Mouse (Mus musculus): Measurements from ENCODE around the gene Ssh3. TPM values are rescaled to one million over a fixed set of nuclear protein-coding genes. Genes with fewer than 3 reads are reported as not detected.

Gene Ssh3
- polyA plus RNA-seq, 1 experiment from 2014 or later = 21.2 TPM

- H3K27ac ChIP-seq (ENCODE audit: low read depth, low read length) = no peak overlapping the region
- H3K9me3 ChIP-seq (ENCODE audit: control insufficient read depth, low read length) = no peaks in the 10 kb centered on the region
- H3K4me3 ChIP-seq (ENCODE audit: low read length) = no peak overlapping the region
- H3K4me1 ChIP-seq (ENCODE audit: control insufficient read depth, insufficient read depth, low read depth, low read length) = peaks cover 32% of the 10 kb centered on the region
- H3K27me3 ChIP-seq (replicated peaks; ENCODE audit: control insufficient read depth, insufficient read depth, low read length) = peaks cover 21% of the 10 kb centered on the region
- no peak overlapping the region for H3K9ac ChIP-seq (ENCODE audit: low read depth, low read length)
- ATAC-seq = no peak
- WGBS = 22% methylated on average over 5 of the region's 5 CpGs
- H3K4me2 ChIP-seq (ENCODE audit: low read length) = no peak overlapping the region
- H3K36me3 ChIP-seq (ENCODE audit: control insufficient read depth, insufficient read depth, low read length) = no peaks in the 10 kb centered on the region
Measured at GRCm38 (mm10) chr19:4217140-4217539, 51.8 kb downstream of the Ssh3 start.

GRCm38 (mm10) chr19:4216041-4216685 lies 52.8 kb downstream of the Ssh3 start:
- Histone ChIP-seq H3K27ac (ENCODE audit: low read depth, low read length) (no peak overlapping the region), H3K27me3 (replicated peaks; ENCODE audit: control insufficient read depth, insufficient read depth, low read length) (peaks cover 28% of the 10 kb centered on the region), H3K9ac (ENCODE audit: low read depth, low read length) (no peak overlapping the region), H3K4me2 (ENCODE audit: low read length) (peak overlapping the region; percentile 18; the same call in 1 of the 2 replicates), H3K4me3 (ENCODE audit: low read length) (no peak overlapping the region), H3K9me3 (ENCODE audit: control insufficient read depth, low read length) (no peaks in the 10 kb centered on the region), H3K4me1 (ENCODE audit: control insufficient read depth, insufficient read depth, low read depth, low read length) (peaks cover 32% of the 10 kb centered on the region), H3K36me3 (ENCODE audit: control insufficient read depth, insufficient read depth, low read length) (no peaks in the 10 kb centered on the region)
- 18% methylated on average over 14 of the region's 14 CpGs for WGBS
- no peak for ATAC-seq

GRCm38 (mm10) chr19:4215451-4215840 lies 53.5 kb downstream of the Ssh3 start:
- H3K4me2 ChIP-seq (ENCODE audit: low read length) = peak overlapping the region; percentile 92
- peak overlapping the region; percentile 73 for H3K9ac ChIP-seq (ENCODE audit: low read depth, low read length)
- ATAC-seq = no peak
- no peaks in the 10 kb centered on the region for H3K36me3 ChIP-seq (ENCODE audit: control insufficient read depth, insufficient read depth, low read length)
- peaks cover 28% of the 10 kb centered on the region for H3K27me3 ChIP-seq (replicated peaks; ENCODE audit: control insufficient read depth, insufficient read depth, low read length)
- peaks cover 25% of the 10 kb centered on the region for H3K4me1 ChIP-seq (ENCODE audit: control insufficient read depth, insufficient read depth, low read depth, low read length)
- WGBS = 1% methylated on average over 16 of the region's 21 CpGs
- H3K9me3 ChIP-seq (ENCODE audit: control insufficient read depth, low read length) = no peaks in the 10 kb centered on the region
- peak overlapping the region; percentile 54 for H3K4me3 ChIP-seq (ENCODE audit: low read length)
- no peak overlapping the region for H3K27ac ChIP-seq (ENCODE audit: low read depth, low read length)

- Histone ChIP-seq H3K9ac (ENCODE audit: low read depth, low read length) (peak overlapping the region; percentile 73), H3K4me2 (ENCODE audit: low read length) (peak overlapping the region; percentile 92), H3K36me3 (ENCODE audit: control insufficient read depth, insufficient read depth, low read length) (no peaks in the 10 kb centered on the region), H3K4me3 (ENCODE audit: low read length) (peak overlapping the region; percentile 54), H3K4me1 (ENCODE audit: control insufficient read depth, insufficient read depth, low read depth, low read length) (peaks cover 20% of the 10 kb centered on the region), H3K27me3 (replicated peaks; ENCODE audit: control insufficient read depth, insufficient read depth, low read length) (peaks cover 28% of the 10 kb centered on the region), H3K9me3 (ENCODE audit: control insufficient read depth, low read length) (no peaks in the 10 kb centered on the region), H3K27ac (ENCODE audit: low read depth, low read length) (peak overlapping the region; percentile 15; the same call in 1 of the 2 replicates)
- under 1% methylated on average over 14 of the region's 81 CpGs for WGBS
- ATAC-seq = 0 out of 2 replicates have a peak, but pooled peaks have one; percentile 35
Measured at GRCm38 (mm10) chr19:4214771-4215450, 54.1 kb downstream of the Ssh3 start.

GRCm38 (mm10) chr19:4214071-4214770 lies 54.8 kb downstream of the Ssh3 start, which contains the start of the genes Clcf1 and AC109138.7:
TSS of gene Clcf1 (plus strand) at chr19:4214238.
TSS of gene AC109138.7 (plus strand) at chr19:4214357.
- H3K27me3 ChIP-seq (replicated peaks; ENCODE audit: control insufficient read depth, insufficient read depth, low read length) = peaks cover 28% of the 10 kb centered on the region

GRCm38 (mm10) chr19:4213524-4213974 lies 55.4 kb downstream of the Ssh3 start:
- 9% methylated on average over 9 of the region's 9 CpGs for WGBS
- Histone ChIP-seq H3K4me2 (ENCODE audit: low read length) (peak overlapping the region; percentile 92), H3K27ac (ENCODE audit: low read depth, low read length) (no peak overlapping the region), H3K27me3 (replicated peaks; ENCODE audit: control insufficient read depth, insufficient read depth, low read length) (peaks cover 28% of the 10 kb centered on the region), H3K9ac (ENCODE audit: low read depth, low read length) (no peak overlapping the region), H3K36me3 (ENCODE audit: control insufficient read depth, insufficient read depth, low read length) (no peaks in the 10 kb centered on the region), H3K4me3 (ENCODE audit: low read length) (no peak overlapping the region; the same call in 1 of the 2 replicates), H3K4me1 (ENCODE audit: control insufficient read depth, insufficient read depth, low read depth, low read length) (peaks cover 20% of the 10 kb centered on the region), H3K9me3 (ENCODE audit: control insufficient read depth, low read length) (no peaks in the 10 kb centered on the region)
- ATAC-seq = no peak

More at GRCm38 (mm10) chr19:4214071-4214770, 54.8 kb downstream of the Ssh3 start, which contains the start of the genes Clcf1 and AC109138.7:
- Histone ChIP-seq H3K36me3 (ENCODE audit: control insufficient read depth, insufficient read depth, low read length) (no peaks in the 10 kb centered on the region), H3K9me3 (ENCODE audit: control insufficient read depth, low read length) (no peaks in the 10 kb centered on the region), H3K4me3 (ENCODE audit: low read length) (peak within 1 kb of the TSS; percentile 54), H3K9ac (ENCODE audit: low read depth, low read length) (peak within 1 kb of the TSS; percentile 73), H3K27ac (ENCODE audit: low read depth, low read length) (peak within 1 kb of the TSS; percentile 15; the same call in 1 of the 2 replicates), H3K4me2 (ENCODE audit: low read length) (peak within 1 kb of the TSS; percentile 92), H3K4me1 (ENCODE audit: control insufficient read depth, insufficient read depth, low read depth, low read length) (peaks cover 20% of the 10 kb centered on the region)
- 0 out of 2 replicates have a peak, but pooled peaks have one; percentile 19 for ATAC-seq
- under 1% methylated on average over 47 of the region's 49 CpGs for WGBS

- no peak overlapping the region for H3K4me2 ChIP-seq (ENCODE audit: low read length)
- no peaks in the 10 kb centered on the region for H3K9me3 ChIP-seq (ENCODE audit: control insufficient read depth, low read length)
- WGBS = 23% methylated on average over 4 of the region's 4 CpGs
- ATAC-seq = no peak
- peaks cover 20% of the 10 kb centered on the region for H3K4me1 ChIP-seq (ENCODE audit: control insufficient read depth, insufficient read depth, low read depth, low read length)
- H3K4me3 ChIP-seq (ENCODE audit: low read length) = no peak overlapping the region
- no peaks in the 10 kb centered on the region for H3K36me3 ChIP-seq (ENCODE audit: control insufficient read depth, insufficient read depth, low read length)
- H3K27ac ChIP-seq (ENCODE audit: low read depth, low read length) = no peak overlapping the region
- H3K27me3 ChIP-seq (replicated peaks; ENCODE audit: control insufficient read depth, insufficient read depth, low read length) = peaks cover 27% of the 10 kb centered on the region
- H3K9ac ChIP-seq (ENCODE audit: low read depth, low read length) = no peak overlapping the region
Measured at GRCm38 (mm10) chr19:4211891-4212588, 56.9 kb downstream of the Ssh3 start.

All from hindbrain, embryonic 16.5 days (tissue).